Mouse (Mus musculus) limb, embryonic 12.5 days (tissue): ENCODE measurements around the gene Msmp. TPM values are rescaled to one million over a fixed set of nuclear protein-coding genes. Genes with fewer than 3 reads are reported as not detected.
A peak's percentile ranks its signal among the peaks of the same experiment; 100 is the strongest.

Experiments
- ATAC-seq: fragments of 200-750 bp; cut with Nextera tagmentation; 2 replicates; pipeline ENCODE4 v1.8.0; 2017; ENCODE audit warnings: low read depth, moderate TSS enrichment; ENCODE audit not compliant: insufficient number of reproducible peaks, insufficient read depth, low FRiP score, low TSS enrichment
- H3K27ac ChIP-seq: fragments of 300-500 bp; sonication (generic); 2 replicates; pipeline ENCODE4 v1.5.1; 2016; ENCODE audit warnings: mild to moderate bottlenecking, moderate library complexity
- H3K27me3 ChIP-seq: fragments of 300-500 bp; sonication (generic); 2 replicates; pipeline ENCODE4 v1.6.1; 2016; ENCODE audit warnings: mild to moderate bottlenecking, moderate library complexity
- H3K36me3 ChIP-seq: fragments of 300-500 bp; sonication (generic); 2 replicates; pipeline ENCODE4 v1.6.1; 2016; ENCODE audit warnings: mild to moderate bottlenecking, moderate library complexity
- H3K4me1 ChIP-seq: fragments of 300-500 bp; sonication (generic); replicated peaks from 2 replicates; pipeline ENCODE4 v1.6.1; 2016
- H3K4me2 ChIP-seq: fragments of 300-500 bp; sonication (generic); 2 replicates; pipeline ENCODE4 v1.6.1; 2016; ENCODE audit warnings: mild to moderate bottlenecking, moderate library complexity
- H3K4me3 ChIP-seq: fragments of 300-500 bp; sonication (generic); replicated peaks from 2 replicates; pipeline ENCODE4 v1.5.1; 2016; ENCODE audit warnings: mild to moderate bottlenecking
- H3K9ac ChIP-seq: fragments of 300-500 bp; sonication (generic); replicated peaks from 2 replicates; pipeline ENCODE4 v1.6.1; 2016; ENCODE audit warnings: mild to moderate bottlenecking, moderate library complexity
- H3K9me3 ChIP-seq: fragments of 300-500 bp; sonication (generic); 2 replicates; pipeline ENCODE4 v1.6.1; 2016; ENCODE audit warnings: mild to moderate bottlenecking, moderate library complexity
- WGBS: fragments of 180-500 bp; shearing (Covaris S2); methylation state at CpG from one replicate; pipeline ENCODE4 v1.1.7; 2016; 5-methylcytosine and 5-hydroxymethylcytosine counted together
- polyA plus RNA-seq: library from polyadenylated mRNA; unstranded; fragments of >200 nt; fragmentation: Nextera tagmentation; extraction: Ambion mirVana; gene quantifications from 2 replicates; pipeline ENCODE4 v1.2.1, GENCODE M21; 2016

Gene Msmp
- polyA plus RNA-seq, 1 experiment from 2014 or later, result 2.1 TPM

DNA sequence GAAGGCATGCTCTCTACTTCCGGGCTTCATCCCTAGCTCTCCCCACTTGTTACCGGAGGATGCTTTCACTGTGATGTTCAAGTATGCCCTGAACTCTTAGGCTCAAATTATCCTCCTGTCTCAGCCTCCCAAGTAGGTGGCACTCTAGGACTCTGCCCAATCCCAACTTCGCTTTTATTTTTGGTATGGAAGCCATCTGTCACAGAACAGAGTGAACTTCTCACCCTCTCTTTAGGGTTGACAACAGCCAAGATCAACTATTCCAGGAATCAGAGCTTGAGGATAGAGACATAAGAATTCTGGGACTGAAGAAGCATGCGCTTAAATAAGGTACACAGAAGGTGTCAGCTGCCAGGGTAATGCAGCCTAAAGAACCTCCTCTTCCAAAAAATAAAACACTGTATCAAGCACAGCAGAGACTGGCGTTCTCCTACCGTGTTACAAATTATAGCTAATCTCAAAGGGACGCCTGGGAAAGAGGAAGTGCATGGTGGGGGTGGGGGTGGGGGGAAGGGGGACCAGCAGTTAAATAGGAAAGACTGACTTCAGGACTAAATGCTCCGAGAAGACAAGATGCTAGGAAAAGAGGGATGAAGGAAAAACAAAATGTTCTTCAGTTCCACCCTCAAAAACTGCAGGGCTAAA lies 6.9 kb downstream of the Msmp start:
- Histone ChIP-seq H3K36me3 (peaks cover 46% of the 10 kb centered on the region), H3K4me3 (peak overlapping the region; percentile 69), H3K4me1 (peaks cover 36% of the 10 kb centered on the region), H3K27ac (no peak overlapping the region), H3K4me2 (peak overlapping the region; percentile 95), H3K27me3 (no peaks in the 10 kb centered on the region), H3K9ac (peak overlapping the region; percentile 79), H3K9me3 (no peaks in the 10 kb centered on the region)
- 44% methylated on average over 8 of the region's 8 CpGs for WGBS
- no peak for ATAC-seq

DNA sequence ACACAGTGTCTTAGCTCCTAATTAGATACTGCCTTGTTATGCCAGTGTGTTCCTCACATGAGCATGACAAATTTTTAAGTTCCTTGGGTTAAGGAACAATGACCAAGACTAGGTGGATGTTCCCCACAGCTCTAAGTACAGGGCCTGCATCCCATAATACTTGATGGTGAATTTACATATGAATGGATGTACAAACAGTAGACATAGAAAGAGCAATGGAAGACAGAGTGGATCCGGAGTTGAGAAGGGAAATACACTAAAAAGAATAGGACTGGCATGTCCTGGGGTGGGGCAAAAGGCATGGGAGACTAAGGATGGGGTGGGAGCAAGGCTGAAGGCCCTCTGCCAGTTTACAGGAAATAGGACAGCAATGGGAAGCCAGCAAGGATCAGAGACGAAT lies 8.9 kb downstream of the Msmp start:
- Histone ChIP-seq H3K9ac (no peak overlapping the region), H3K4me3 (no peak overlapping the region), H3K27ac (no peak overlapping the region), H3K4me1 (peaks cover 36% of the 10 kb centered on the region), H3K4me2 (no peak overlapping the region), H3K27me3 (no peaks in the 10 kb centered on the region), H3K9me3 (no peaks in the 10 kb centered on the region), H3K36me3 (peaks cover 46% of the 10 kb centered on the region)
- ATAC-seq, result no peak
- 88% methylated on average over 2 of the region's 2 CpGs for WGBS

DNA sequence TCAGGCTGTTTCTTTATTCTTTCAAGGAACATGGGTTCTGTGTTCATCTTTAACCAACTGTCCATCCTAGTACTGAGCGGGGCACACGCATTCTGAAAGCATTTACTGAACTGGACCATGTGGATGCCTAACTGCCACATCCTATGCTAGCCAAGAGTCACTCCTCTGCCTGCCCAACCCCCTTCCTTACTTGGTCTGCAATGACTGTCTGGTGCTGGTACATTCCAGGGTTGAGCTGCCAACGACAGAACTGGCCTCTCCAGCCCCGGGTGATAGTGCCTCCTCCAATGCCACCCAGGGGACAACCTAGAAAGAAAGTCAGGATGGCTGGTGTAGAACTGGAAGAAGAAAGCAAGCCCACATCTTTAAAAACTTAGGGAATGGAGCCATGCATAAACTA lies 10.7 kb downstream of the Msmp start:
- Histone ChIP-seq H3K4me2 (no peak overlapping the region), H3K4me1 (peaks cover 27% of the 10 kb centered on the region), H3K27ac (no peak overlapping the region), H3K4me3 (no peak overlapping the region), H3K9me3 (no peaks in the 10 kb centered on the region), H3K36me3 (peaks cover 60% of the 10 kb centered on the region), H3K9ac (no peak overlapping the region), H3K27me3 (no peaks in the 10 kb centered on the region)
- no peak for ATAC-seq
- 86% methylated on average over 4 of the region's 4 CpGs for WGBS

DNA sequence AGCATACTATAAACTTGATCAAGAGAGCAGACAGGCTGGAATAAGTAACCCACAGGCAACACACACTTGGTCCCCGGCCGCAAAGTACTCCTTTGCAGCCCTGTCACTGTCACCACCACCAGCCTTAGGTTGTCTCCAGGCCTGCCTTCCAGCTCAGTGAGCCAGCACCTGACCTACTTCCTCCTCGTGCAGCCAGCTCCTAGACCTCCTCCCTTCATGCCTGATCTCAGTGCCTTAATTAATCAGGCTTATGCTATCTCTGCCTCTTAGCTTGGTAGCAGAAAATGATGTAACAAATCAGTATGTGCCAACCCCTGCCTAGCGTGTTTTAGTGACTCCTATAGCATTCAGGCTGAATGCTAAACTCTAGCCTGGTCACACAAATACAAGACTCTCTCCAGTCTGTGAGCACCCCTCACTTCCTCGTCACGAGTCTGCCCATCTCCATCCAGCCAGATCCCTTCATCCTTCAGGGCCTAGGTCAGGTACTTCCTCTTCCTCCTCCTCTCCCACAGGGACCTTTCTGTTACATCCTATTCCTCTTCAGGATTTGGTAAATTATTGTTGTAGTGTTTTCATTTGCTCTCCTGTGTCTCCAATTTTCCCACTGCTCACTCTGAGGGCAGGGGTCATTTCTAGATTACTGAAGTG lies 12.8 kb downstream of the Msmp start:
- no peak overlapping the region for H3K9ac ChIP-seq
- H3K9me3 ChIP-seq, result no peaks in the 10 kb centered on the region
- peaks cover 12% of the 10 kb centered on the region for H3K4me1 ChIP-seq
- peaks cover 80% of the 10 kb centered on the region for H3K36me3 ChIP-seq
- H3K4me3 ChIP-seq, result no peak overlapping the region
- WGBS, result 87% methylated on average over 6 of the region's 6 CpGs
- H3K4me2 ChIP-seq, result no peak overlapping the region
- no peak for ATAC-seq
- no peak overlapping the region for H3K27ac ChIP-seq
- no peaks in the 10 kb centered on the region for H3K27me3 ChIP-seq

DNA sequence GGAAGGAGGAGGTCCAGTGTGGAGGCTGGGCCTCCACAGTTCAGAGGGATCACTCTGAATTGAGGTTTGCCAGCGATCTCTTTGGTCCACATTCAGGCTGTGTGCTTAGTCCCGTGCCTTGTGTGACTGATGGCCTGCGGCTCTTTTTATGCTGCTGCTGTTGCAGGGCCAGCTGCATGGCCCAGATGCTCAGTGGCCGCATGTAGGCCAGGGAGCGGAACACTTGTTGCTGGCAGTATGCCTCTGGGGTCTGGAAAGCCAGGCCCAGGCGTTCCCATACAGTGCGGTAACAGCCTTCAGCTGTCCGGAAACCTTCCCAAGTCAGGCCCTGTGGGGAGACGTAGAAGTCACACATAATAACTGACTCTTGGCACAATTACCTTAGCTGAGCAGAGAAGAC lies 17.2 kb downstream of the Msmp start:
- no peaks in the 10 kb centered on the region for H3K27me3 ChIP-seq
- peaks cover 78% of the 10 kb centered on the region for H3K36me3 ChIP-seq
- 96% methylated on average over 9 of the region's 9 CpGs for WGBS
- no peaks in the 10 kb centered on the region for H3K9me3 ChIP-seq
- no peak overlapping the region for H3K27ac ChIP-seq
- H3K4me3 ChIP-seq, result no peak overlapping the region
- ATAC-seq, result no peak
- no peak overlapping the region for H3K4me2 ChIP-seq
- no peak overlapping the region for H3K9ac ChIP-seq
- H3K4me1 ChIP-seq, result peaks cover 8% of the 10 kb centered on the region

DNA sequence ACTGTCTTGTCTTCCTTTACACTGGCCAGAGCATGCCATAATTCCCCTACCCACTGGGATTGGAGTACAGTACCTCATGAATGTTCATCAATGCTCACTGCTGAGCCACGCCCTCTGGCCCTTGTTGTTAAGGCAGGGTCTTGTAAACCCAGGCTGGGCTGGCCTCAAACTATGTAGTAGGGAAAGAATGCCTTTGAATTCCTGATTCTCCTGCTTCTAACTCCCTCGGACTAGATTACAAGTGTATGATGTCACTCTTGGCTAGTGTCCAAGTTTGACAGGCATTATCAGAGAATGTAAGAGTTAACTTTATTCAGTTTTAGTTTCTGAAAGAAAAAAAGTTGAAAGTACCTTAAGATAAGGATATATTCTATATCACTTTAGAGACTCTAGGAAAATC lies 20.1 kb downstream of the Msmp start:
- peaks cover 30% of the 10 kb centered on the region for H3K4me1 ChIP-seq
- WGBS, result 73% methylated on average over 2 of the region's 2 CpGs
- H3K4me3 ChIP-seq, result no peak overlapping the region
- H3K4me2 ChIP-seq, result no peak overlapping the region
- no peak for ATAC-seq
- no peak overlapping the region for H3K27ac ChIP-seq
- no peaks in the 10 kb centered on the region for H3K27me3 ChIP-seq
- no peaks in the 10 kb centered on the region for H3K9me3 ChIP-seq
- no peak overlapping the region for H3K9ac ChIP-seq
- H3K36me3 ChIP-seq, result peaks cover 49% of the 10 kb centered on the region

DNA sequence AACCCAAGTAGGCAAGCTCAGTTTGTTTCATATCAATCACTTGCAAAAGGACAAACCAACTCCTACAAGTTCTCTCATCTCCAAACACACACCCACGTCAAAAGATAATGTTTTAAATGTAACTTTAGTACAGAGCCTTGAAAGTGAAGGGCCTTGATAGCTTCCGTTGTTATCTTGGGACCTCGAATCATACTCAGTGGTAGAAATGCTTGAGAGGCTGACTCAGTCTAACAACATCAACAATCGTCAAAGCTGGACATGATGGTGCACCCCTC lies 20.8 kb downstream of the Msmp start:
- Histone ChIP-seq H3K36me3 (peaks cover 42% of the 10 kb centered on the region), H3K4me2 (peak overlapping the region; percentile 86), H3K27me3 (no peaks in the 10 kb centered on the region), H3K9ac (peak overlapping the region; percentile 92; the same call in 1 of the 2 replicates), H3K4me1 (peaks cover 37% of the 10 kb centered on the region), H3K9me3 (no peaks in the 10 kb centered on the region), H3K4me3 (peak overlapping the region; percentile 92), H3K27ac (no peak overlapping the region)
- WGBS, result 86% methylated on average over 4 of the region's 4 CpGs
- no peak for ATAC-seq

DNA sequence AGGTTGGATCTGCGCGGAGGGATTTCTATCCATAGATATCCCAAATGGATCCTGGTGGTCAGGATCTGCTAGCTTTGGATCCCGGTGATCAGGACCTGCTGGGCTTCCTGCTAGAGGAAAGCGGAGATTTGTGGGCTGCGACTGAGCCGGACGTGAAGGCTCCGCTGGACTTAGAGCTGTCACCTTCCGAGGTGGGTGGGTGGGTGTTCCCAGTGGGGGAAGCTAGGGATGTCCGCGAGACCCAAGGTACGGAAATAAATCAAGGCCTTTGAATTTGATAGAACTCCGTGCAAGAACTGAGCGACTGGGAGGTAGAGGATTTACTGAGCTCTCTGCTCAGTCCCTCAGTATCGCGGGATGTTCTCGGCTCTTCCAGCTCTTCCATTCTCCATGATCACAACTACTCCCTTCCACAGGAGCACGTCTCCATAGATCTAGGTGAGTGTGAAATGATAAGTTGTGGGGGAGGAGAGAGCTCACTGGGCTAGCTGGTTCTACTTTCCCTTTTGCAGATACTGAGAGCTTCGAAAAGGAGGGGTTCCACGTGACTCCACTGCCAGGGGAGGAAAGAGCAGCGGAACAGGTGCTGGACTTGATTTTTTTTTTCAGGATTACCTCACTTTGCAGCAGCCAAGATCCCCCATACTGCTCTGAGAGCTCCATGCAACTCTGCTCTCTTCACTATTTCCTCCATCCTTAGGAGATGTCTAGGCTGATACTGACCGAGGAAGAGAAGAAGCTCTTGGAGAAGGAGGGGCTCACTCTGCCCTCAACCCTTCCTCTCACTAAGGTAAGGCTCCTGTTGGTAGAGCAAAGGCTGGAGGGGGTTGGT lies 21.3 kb downstream of the Msmp start:
- 6% methylated on average over 22 of the region's 22 CpGs for WGBS
- no peaks in the 10 kb centered on the region for H3K27me3 ChIP-seq
- peak overlapping the region; percentile 92 for H3K9ac ChIP-seq
- H3K36me3 ChIP-seq, result peaks cover 37% of the 10 kb centered on the region
- peaks cover 42% of the 10 kb centered on the region for H3K4me1 ChIP-seq
- no peak for ATAC-seq
- H3K27ac ChIP-seq, result peak overlapping the region; percentile 98
- peak overlapping the region; percentile 92 for H3K4me3 ChIP-seq
- H3K9me3 ChIP-seq, result no peaks in the 10 kb centered on the region
- H3K4me2 ChIP-seq, result peak overlapping the region; percentile 86

DNA sequence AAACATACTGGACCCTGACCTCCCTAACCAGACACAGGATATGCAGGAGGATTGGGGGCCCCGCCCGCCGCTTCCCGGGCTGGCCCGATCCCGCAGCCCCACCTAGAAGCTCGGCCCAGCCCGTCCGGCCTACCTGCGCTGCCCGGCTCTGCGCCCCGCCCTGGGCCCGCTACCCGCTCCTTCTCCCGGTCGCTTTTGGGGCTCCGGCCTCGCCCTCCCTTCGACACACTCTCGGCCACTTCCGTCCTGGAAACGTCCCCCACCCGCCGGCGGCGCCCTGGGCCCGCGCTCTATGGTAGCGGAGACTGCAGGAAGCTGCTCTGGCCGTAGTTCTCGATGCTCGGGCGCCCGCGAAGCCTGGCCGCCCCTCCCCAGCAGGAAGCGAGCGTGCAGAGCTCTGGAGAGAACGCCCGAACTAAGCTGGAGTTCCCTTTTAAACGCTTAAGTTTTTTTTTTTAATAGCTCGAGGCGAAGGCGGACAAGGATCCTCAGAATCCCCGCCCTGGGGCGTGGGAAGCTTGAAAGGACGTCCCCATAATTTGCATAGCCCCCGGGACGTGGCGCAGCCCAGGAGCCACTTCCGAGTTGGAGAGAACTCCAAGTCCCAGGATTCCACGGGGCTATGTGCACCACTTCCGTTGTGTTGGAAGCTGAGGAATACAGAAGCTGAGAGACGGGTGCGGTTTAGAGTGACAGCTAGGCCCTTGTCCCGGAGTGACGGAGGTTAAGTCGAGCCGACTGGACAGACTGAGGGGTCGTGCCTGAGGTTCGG lies 22.1 kb downstream of the Msmp start, which contains the start of the genes Creb3 and Tln1:
Gene Creb3 (plus strand): TSS at position 336 of the 772 bp plus-strand sequence.
Gene Tln1 (minus strand): TSS at position 695 of the 772 bp plus-strand sequence.
- under 1% methylated on average over 62 of the region's 62 CpGs for WGBS
- Histone ChIP-seq H3K27ac (peak within 1 kb of the TSS; percentile 98), H3K4me2 (peak within 1 kb of the TSS; percentile 86), H3K4me3 (peak within 1 kb of the TSS; percentile 92), H3K9me3 (no peaks in the 10 kb centered on the region), H3K9ac (peak within 1 kb of the TSS; percentile 92), H3K4me1 (peaks cover 50% of the 10 kb centered on the region), H3K36me3 (peaks cover 32% of the 10 kb centered on the region), H3K27me3 (no peaks in the 10 kb centered on the region)
- ATAC-seq, result peak; percentile 93

DNA sequence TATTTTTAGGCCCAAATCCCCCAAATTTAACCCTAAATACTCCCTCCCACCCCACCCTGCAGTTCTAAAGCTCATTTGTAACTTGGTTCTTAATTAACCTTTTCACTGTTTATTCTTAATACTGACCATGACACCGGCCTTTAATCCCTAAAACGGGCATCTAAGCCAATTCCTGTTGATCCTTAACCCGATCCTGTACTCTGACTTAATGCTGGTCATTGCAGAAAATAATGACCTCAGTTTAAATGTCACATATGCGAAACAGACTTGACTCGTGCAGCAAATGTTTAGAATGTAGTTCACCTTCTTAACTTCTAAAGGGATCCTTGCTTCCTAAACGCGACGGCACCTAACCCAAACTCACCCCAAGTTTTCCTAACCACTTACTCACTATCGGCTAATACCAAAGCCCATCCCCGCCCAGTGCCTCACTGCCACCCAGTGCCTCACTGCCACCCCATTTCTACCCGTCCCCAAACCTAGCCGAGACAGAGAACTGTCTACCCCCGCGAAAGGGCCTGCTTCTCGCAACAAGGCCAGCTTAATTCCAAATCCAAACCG lies 22.8 kb downstream of the Msmp start:
- 2% methylated on average over 16 of the region's 16 CpGs for WGBS
- 0 out of 2 replicates have a peak, but pooled peaks have one; percentile 4 for ATAC-seq
- Histone ChIP-seq H3K27ac (peak overlapping the region; percentile 98), H3K4me1 (peaks cover 52% of the 10 kb centered on the region), H3K4me3 (peak overlapping the region; percentile 92), H3K9me3 (no peaks in the 10 kb centered on the region), H3K4me2 (peak overlapping the region; percentile 86), H3K36me3 (peaks cover 32% of the 10 kb centered on the region), H3K27me3 (no peaks in the 10 kb centered on the region), H3K9ac (peak overlapping the region; percentile 92)
